Mouse (Mus musculus) bone marrow, adult 2 months (tissue): ENCODE measurements around the gene Wnt9b. TPM values are rescaled to one million over a fixed set of nuclear protein-coding genes. Genes with fewer than 3 reads are reported as not detected.

Experiments
- H3K27ac ChIP-seq: fragments of 200-500 bp; 2 replicates; pipeline ENCODE4 v1.5.1; 2012; ENCODE audit warnings: low read depth, mild to moderate bottlenecking, control low read depth, inconsistent platforms, low read length; ENCODE audit not compliant: control insufficient read depth, poor library complexity, insufficient read depth
- H3K4me1 ChIP-seq: fragments of 200-500 bp; 2 replicates; pipeline ENCODE4 v1.6.1; 2011; ENCODE audit warnings: low read length; ENCODE audit not compliant: control insufficient read depth, insufficient read depth
- H3K4me3 ChIP-seq: fragments of 200-500 bp; replicated peaks from 2 replicates; pipeline ENCODE3; 2011; ENCODE audit warnings: mild to moderate bottlenecking, low read depth, low read length, control low read depth; ENCODE audit not compliant: control insufficient read depth
- CTCF ChIP-seq: fragments of 200-500 bp; IDR thresholded peaks from 2 replicates; pipeline ENCODE4 v1.5.1; 2011; ENCODE audit warnings: low read length, control low read depth; ENCODE audit not compliant: control insufficient read depth, insufficient read depth
- POLR2A ChIP-seq: fragments of 200-500 bp; IDR thresholded peaks from 2 replicates; pipeline ENCODE4 v1.6.1; 2011; ENCODE audit warnings: low read depth, mild to moderate bottlenecking, control low read depth, low read length, borderline replicate concordance; ENCODE audit not compliant: control insufficient read depth
- WGBS: fragments of 180-500 bp; shearing (Covaris S2); methylation state at CpG from one replicate; pipeline ENCODE4 v1.1.7; 2018; 5-methylcytosine and 5-hydroxymethylcytosine counted together
- polyA plus RNA-seq: library from polyadenylated mRNA; stranded (reverse); fragments of >200 nt; gene quantifications from 2 replicates; pipeline ENCODE4 v1.2.4, GENCODE M21; 2011; ENCODE audit warnings: low replicate concordance; ENCODE audit not compliant: missing spikeins, insufficient read depth, insufficient read length

Wnt9b gene
- polyA plus RNA-seq, 1 experiment = not detected

- Histone ChIP-seq H3K4me3 (no peak overlapping the region), H3K27ac (no peak overlapping the region), H3K4me1 (no peaks in the 10 kb centered on the region; the same call in 1 of the 2 replicates)
- TF ChIP-seq CTCF (no peak), POLR2A (no peak)
- WGBS = 35% methylated on average over 9 of the region's 9 CpGs
These were observed 27.6 kb downstream of the Wnt9b start for GRCm38 (mm10) chr11:103722040-103722481.

DNA sequence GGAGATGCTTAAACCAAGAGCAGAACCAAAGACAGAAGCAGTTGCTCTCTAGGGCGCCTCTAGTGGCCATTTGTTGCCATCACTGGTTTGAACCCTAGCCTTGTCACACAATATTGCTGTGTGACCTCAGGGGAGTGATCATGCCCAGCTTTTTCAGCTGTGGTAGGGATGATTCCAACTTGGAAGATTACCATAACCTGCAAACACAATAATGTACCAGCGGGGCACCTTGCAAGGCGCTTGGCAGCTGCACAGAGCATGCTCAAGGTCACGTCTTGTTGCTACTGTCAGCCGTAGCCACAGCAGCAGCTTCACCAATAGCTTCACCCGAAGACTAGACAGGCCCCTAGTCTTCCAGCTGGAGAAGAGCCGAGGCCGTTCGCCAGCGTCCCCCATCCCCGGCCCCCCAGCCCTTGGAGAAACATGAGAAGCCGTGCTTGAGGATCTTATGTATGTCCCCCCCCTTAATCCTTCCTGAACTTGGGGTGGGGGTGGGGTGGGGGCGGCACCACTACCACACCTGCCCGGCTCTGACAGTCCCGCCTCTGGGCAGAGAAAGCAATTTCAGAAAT, 28.1 kb downstream of the Wnt9b start:
- TF ChIP-seq POLR2A (no peak), CTCF (peak; percentile 42; the same call in 1 of the 2 replicates)
- H3K4me3 ChIP-seq = no peak overlapping the region
- WGBS = 43% methylated on average over 15 of the region's 15 CpGs
- H3K4me1 ChIP-seq = no peaks in the 10 kb centered on the region; the same call in 1 of the 2 replicates
- H3K27ac ChIP-seq = no peak overlapping the region

DNA sequence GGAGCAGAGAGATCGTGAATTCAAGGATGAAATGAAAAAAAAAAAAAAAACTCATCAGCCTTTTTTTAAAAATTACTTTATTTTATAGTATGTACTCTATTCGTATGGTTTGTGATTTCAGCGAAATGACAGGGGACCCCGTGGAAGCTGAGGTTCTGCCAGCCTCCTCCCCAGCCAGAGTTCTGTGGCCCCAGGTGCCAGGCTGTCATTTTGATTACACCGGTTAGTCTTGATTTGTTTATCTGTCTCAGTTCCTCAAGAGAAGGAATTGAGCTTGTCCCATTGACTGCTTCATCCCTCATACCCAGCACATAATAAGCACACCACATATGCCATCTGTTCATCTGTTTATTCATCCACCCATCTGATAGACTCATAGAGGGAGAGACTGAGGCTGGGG, 30.2 kb downstream of the Wnt9b start:
- Histone ChIP-seq H3K4me3 (no peak overlapping the region), H3K4me1 (no peaks in the 10 kb centered on the region; the same call in 1 of the 2 replicates), H3K27ac (no peak overlapping the region)
- WGBS = 84% methylated on average over 5 of the region's 5 CpGs
- TF ChIP-seq POLR2A = no peak
- TF ChIP-seq CTCF = no peak

- TF ChIP-seq CTCF = no peak
- TF ChIP-seq POLR2A = no peak
- no peaks in the 10 kb centered on the region; the same call in 1 of the 2 replicates for H3K4me1 ChIP-seq
- no peak overlapping the region for H3K27ac ChIP-seq
- H3K4me3 ChIP-seq = no peak overlapping the region
- WGBS = 35% methylated on average over 9 of the region's 9 CpGs
These were observed 32.6 kb downstream of the Wnt9b start for GRCm38 (mm10) chr11:103716971-103717370.

GRCm38 (mm10) chr11:103714074-103714473, 35.5 kb downstream of the Wnt9b start:
- 73% methylated on average over 2 of the region's 2 CpGs for WGBS
- H3K4me1 ChIP-seq = no peaks in the 10 kb centered on the region
- no peak overlapping the region for H3K27ac ChIP-seq
- H3K4me3 ChIP-seq = no peak overlapping the region
- TF ChIP-seq POLR2A (no peak), CTCF (no peak)

- TF ChIP-seq CTCF (no peak), POLR2A (no peak)
- no peak overlapping the region for H3K4me3 ChIP-seq
- H3K4me1 ChIP-seq = no peaks in the 10 kb centered on the region
- no peak overlapping the region; the same call in 1 of the 2 replicates for H3K27ac ChIP-seq
- WGBS = 79% methylated on average over 28 of the region's 28 CpGs
These were observed 37.6 kb downstream of the Wnt9b start for GRCm38 (mm10) chr11:103711851-103712587.

GRCm38 (mm10) chr11:103709982-103710381, 39.6 kb downstream of the Wnt9b start:
- WGBS = 59% methylated on average over 1 of the region's 1 CpGs
- TF ChIP-seq POLR2A (no peak), CTCF (no peak)
- Histone ChIP-seq H3K4me1 (no peaks in the 10 kb centered on the region; the same call in 1 of the 2 replicates), H3K27ac (no peak overlapping the region), H3K4me3 (no peak overlapping the region)

- no peak overlapping the region for H3K27ac ChIP-seq
- H3K4me1 ChIP-seq = no peaks in the 10 kb centered on the region; the same call in 1 of the 2 replicates
- no peak for TF ChIP-seq CTCF
- TF ChIP-seq POLR2A = no peak
- no peak overlapping the region for H3K4me3 ChIP-seq
- WGBS = 26% methylated on average over 8 of the region's 8 CpGs
These were observed 42.6 kb downstream of the Wnt9b start for GRCm38 (mm10) chr11:103707005-103707404.

DNA sequence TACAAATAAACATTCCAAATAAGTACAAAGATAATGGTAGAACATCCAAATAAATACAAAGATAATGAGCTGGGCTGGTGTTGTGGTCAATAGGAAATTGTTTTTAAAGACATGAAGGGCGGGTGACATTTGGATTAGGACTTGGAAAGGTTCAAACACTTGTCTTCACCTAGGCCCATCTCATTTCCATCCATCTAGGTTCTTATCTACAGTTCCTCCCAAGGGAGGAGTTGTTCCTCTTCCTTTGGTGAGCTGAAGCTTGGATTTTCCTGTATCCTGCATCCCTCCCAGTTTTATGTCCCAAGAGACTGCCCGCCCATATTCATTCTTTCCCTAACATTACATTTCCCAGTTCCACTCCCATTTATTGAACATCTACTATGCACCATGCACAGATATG, 51.4 kb downstream of the Wnt9b start:
- Histone ChIP-seq H3K4me1 (peaks cover 2% of the 10 kb centered on the region; the same call in 1 of the 2 replicates), H3K27ac (no peak overlapping the region), H3K4me3 (peak overlapping the region; percentile 93)
- 79% methylated on average over 2 of the region's 2 CpGs for WGBS
- TF ChIP-seq CTCF = no peak
- TF ChIP-seq POLR2A = no peak
